ENCODE assay signal across 9 mouse cellular contexts in the genomic region with DNA sequence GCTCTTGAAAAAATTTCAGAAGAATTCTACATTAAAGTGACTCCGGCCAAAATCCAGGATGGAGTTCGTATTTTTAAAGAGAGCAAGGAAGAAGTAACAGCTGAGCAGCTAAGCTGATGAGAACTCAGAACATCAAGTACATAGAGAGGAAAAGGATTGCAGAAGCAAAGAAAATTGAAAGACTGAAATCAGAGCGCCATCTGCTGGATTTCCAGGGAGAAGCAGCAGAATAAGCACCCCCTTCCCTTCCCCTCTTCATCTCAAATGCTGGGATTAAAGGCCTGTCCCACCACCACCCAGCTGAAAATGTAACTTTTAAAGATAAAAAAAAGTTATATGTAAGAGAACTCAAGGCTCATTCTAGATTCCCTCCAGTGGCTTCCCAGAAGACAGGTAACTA. TPM values are rescaled to one million over a fixed set of nuclear protein-coding genes. Genes with fewer than 3 reads are reported as not detected.
DNase-seq lines count a peak whose midpoint lies in the region; ATAC-seq and TF ChIP-seq lines count a peak whose summit lies in the region.
"Had no signal": no experiment of that assay in that cellular context is flagged by ENCODE, and none has a peak within 500 bp of the region (broad histone marks: within the 10 kb centered on the region; RNA-seq: fewer than 3 reads in every experiment).

No protein-coding gene starts in this region.

- WGBS in forebrain, embryonic 11.5 days = 45% methylated on average over 3 of the region's 3 CpGs
- 39% methylated on average over 3 of the region's 3 CpGs for WGBS in forebrain, embryonic 13.5 days
- 35% methylated on average over 3 of the region's 3 CpGs for WGBS in embryonic facial prominence, embryonic 11.5 days
- WGBS in stomach, postnatal 0 days = 29% methylated on average over 3 of the region's 3 CpGs

- no peak for TF ChIP-seq EP300 in stomach, postnatal 0 days (optimal IDR thresholded peaks at IDR 0.05)

- H3K4me3 ChIP-seq in forebrain, embryonic 11.5 days (ENCODE audit: low read depth, low read length) = no peak overlapping the region
- H3K4me3 ChIP-seq in forebrain, embryonic 13.5 days = no peak overlapping the region
- no peak overlapping the region for H3K4me3 ChIP-seq in embryonic facial prominence, embryonic 11.5 days (ENCODE audit: low read depth, low read length)
- no peak overlapping the region for H3K4me3 ChIP-seq in layer of hippocampus, adult 2 months
- no peak overlapping the region for H3K4me3 ChIP-seq in stomach, postnatal 0 days (ENCODE audit: low read depth, low read length)
- H3K4me3 ChIP-seq: limb, embryonic 13.5 days had no signal

- no peak overlapping the region for H3K9ac ChIP-seq in forebrain, embryonic 11.5 days (ENCODE audit: low read length)
- no peak overlapping the region for H3K9ac ChIP-seq in forebrain, embryonic 13.5 days
- H3K9ac ChIP-seq in embryonic facial prominence, embryonic 11.5 days (replicated peaks; ENCODE audit: low read length) = no peak overlapping the region
- no peak overlapping the region for H3K9ac ChIP-seq in stomach, postnatal 0 days (ENCODE audit: low read length)
- H3K9ac ChIP-seq: limb, embryonic 13.5 days had no signal

- H3K4me2 ChIP-seq in forebrain, embryonic 11.5 days (ENCODE audit: low read depth, low read length, severe bottlenecking) = no peak overlapping the region
- H3K4me2 ChIP-seq in forebrain, embryonic 13.5 days = no peak overlapping the region
- no peak overlapping the region for H3K4me2 ChIP-seq in embryonic facial prominence, embryonic 11.5 days (ENCODE audit: low read depth, low read length)
- H3K4me2 ChIP-seq in stomach, postnatal 0 days (replicated peaks; ENCODE audit: low read depth) = no peak overlapping the region
- H3K4me2 ChIP-seq: limb, embryonic 13.5 days had no signal

- peak; percentile 71 for DNase-seq in forebrain, embryonic 11.5 days (ENCODE audit: low spot score)
- peak; percentile 73 for DNase-seq in 416B (ENCODE audit: low read depth)
- DNase-seq in adrenal gland, postnatal 10 days = peak; percentile 70
- DNase-seq in embryonic facial prominence, embryonic 11.5 days (ENCODE audit: low spot score) = peak; percentile 76
- peak; percentile 48 to 72 for DNase-seq in layer of hippocampus, adult 2 months (ENCODE audit: low spot score in 2 of 2)
- peak; percentile 61 for DNase-seq in stomach, postnatal 0 days (ENCODE audit: low spot score)

- H3K36me3 ChIP-seq in forebrain, embryonic 11.5 days (ENCODE audit: control insufficient read depth, insufficient read depth, low read length) = no peaks in the 10 kb centered on the region
- H3K36me3 ChIP-seq in forebrain, embryonic 13.5 days (ENCODE audit: poor library complexity, severe bottlenecking) = peaks cover 12% of the 10 kb centered on the region
- no peaks in the 10 kb centered on the region for H3K36me3 ChIP-seq in embryonic facial prominence, embryonic 11.5 days (replicated peaks; ENCODE audit: control insufficient read depth, insufficient read depth, low read depth, low read length)
- H3K36me3 ChIP-seq in stomach, postnatal 0 days (ENCODE audit: control insufficient read depth, insufficient read depth, low read length) = no peaks in the 10 kb centered on the region; the same call in 1 of the 2 replicates

- peaks cover 7% of the 10 kb centered on the region; the same call in 1 of the 2 replicates for H3K4me1 ChIP-seq in forebrain, embryonic 11.5 days (replicated peaks; ENCODE audit: control insufficient read depth, insufficient read depth, low read length)
- peaks cover 9% of the 10 kb centered on the region for H3K4me1 ChIP-seq in forebrain, embryonic 13.5 days
- peaks cover 4% of the 10 kb centered on the region; the same call in 1 of the 2 replicates for H3K4me1 ChIP-seq in embryonic facial prominence, embryonic 11.5 days (ENCODE audit: control insufficient read depth, insufficient read depth, low read length)
- H3K4me1 ChIP-seq in stomach, postnatal 0 days (replicated peaks; ENCODE audit: control insufficient read depth, insufficient read depth) = no peaks in the 10 kb centered on the region

- ATAC-seq in forebrain, embryonic 11.5 days (replicated peaks; ENCODE audit: low FRiP score) = no peak
- ATAC-seq in forebrain, embryonic 13.5 days = no peak
- ATAC-seq in embryonic facial prominence, embryonic 11.5 days (replicated peaks; ENCODE audit: insufficient number of reproducible peaks, low FRiP score, low TSS enrichment, low read depth) = no peak
- peak; percentile 34; the same call in 1 of the 2 replicates for ATAC-seq in megakaryocyte, adult 5-6 weeks (ENCODE audit: poor library complexity, severe bottlenecking)
- ATAC-seq in stomach, postnatal 0 days (ENCODE audit: low FRiP score, low TSS enrichment) = no peak

- no peak overlapping the region for H3K27ac ChIP-seq in forebrain, embryonic 11.5 days (ENCODE audit: low read depth, low read length)
- no peak overlapping the region for H3K27ac ChIP-seq in forebrain, embryonic 13.5 days
- H3K27ac ChIP-seq in embryonic facial prominence, embryonic 11.5 days (replicated peaks; ENCODE audit: low read depth, low read length) = no peak overlapping the region
- no peak overlapping the region for H3K27ac ChIP-seq in layer of hippocampus, adult 2 months
- no peak overlapping the region for H3K27ac ChIP-seq in stomach, postnatal 0 days (replicated peaks)
- H3K27ac ChIP-seq: limb, embryonic 13.5 days had no signal

- no peaks in the 10 kb centered on the region for H3K27me3 ChIP-seq in forebrain, embryonic 11.5 days (ENCODE audit: control insufficient read depth, insufficient read depth, low read length)
- no peaks in the 10 kb centered on the region for H3K27me3 ChIP-seq in forebrain, embryonic 13.5 days
- no peaks in the 10 kb centered on the region for H3K27me3 ChIP-seq in embryonic facial prominence, embryonic 11.5 days (ENCODE audit: control insufficient read depth, insufficient read depth, low read length)
- H3K27me3 ChIP-seq in stomach, postnatal 0 days (ENCODE audit: control insufficient read depth, insufficient read depth, low read length) = no peaks in the 10 kb centered on the region
- H3K27me3 ChIP-seq: limb, embryonic 13.5 days had no signal

- TF ChIP-seq CTCF in layer of hippocampus, adult 2 months (conservative IDR thresholded peaks at IDR 0.05) = peak; percentile 98
- TF ChIP-seq CTCF in stomach, postnatal 0 days (IDR thresholded peaks at IDR 0.05; ENCODE audit: low read depth) = peak; percentile 86

- no peaks in the 10 kb centered on the region; the same call in 1 of the 2 replicates for H3K9me3 ChIP-seq in forebrain, embryonic 11.5 days (ENCODE audit: control insufficient read depth, low read length)
- H3K9me3 ChIP-seq in forebrain, embryonic 13.5 days (replicated peaks) = no peaks in the 10 kb centered on the region
- no peaks in the 10 kb centered on the region for H3K9me3 ChIP-seq in embryonic facial prominence, embryonic 11.5 days (replicated peaks; ENCODE audit: control insufficient read depth, low read length)
- H3K9me3 ChIP-seq in stomach, postnatal 0 days (ENCODE audit: control insufficient read depth, low read length) = no peaks in the 10 kb centered on the region
- H3K9me3 ChIP-seq: limb, embryonic 13.5 days had no signal

RNA-seq across cellular contexts. Expression of a gene that starts 3.1 kb away (rescaled TPM):
- 2.1 and 2.9 TPM in 2 replicates for polyA plus RNA-seq in forebrain, embryonic 11.5 days (2014; fragmentation: Nextera tagmentation; extraction: Ambion mirVana)
- polyA plus RNA-seq in forebrain, embryonic 13.5 days (2015; fragmentation: Nextera tagmentation; extraction: Ambion mirVana) = 2.0 and 3.4 TPM in 2 replicates
- total RNA-seq in adrenal gland, postnatal 10 days (2021) = 1 to 10 TPM; 1.3 to 1.8 TPM
- polyA plus RNA-seq in embryonic facial prominence, embryonic 11.5 days (2014; fragmentation: Nextera tagmentation; extraction: Ambion mirVana) = 2.3 and 2.6 TPM in 2 replicates
- 1 to 10 TPM in 1 of 2 experiments, under 1 TPM in 1; 0.91 to 1.1 TPM for total RNA-seq in layer of hippocampus, adult 2 months (2021)
- 0.83 and 1.0 TPM in 2 replicates for total RNA-seq in megakaryocyte, adult 5-6 weeks (2015)
- 0.81 and 1.2 TPM in 2 replicates for total RNA-seq in megakaryocyte, adult 5-6 weeks (2017)
- polyA plus RNA-seq in stomach, postnatal 0 days (2015; fragmentation: Nextera tagmentation; extraction: Ambion mirVana) = 1.7 and 1.8 TPM in 2 replicates

RNA-seq across cellular contexts. Expression of a gene that starts 3.3 kb away (rescaled TPM):
- 113 and 115 TPM in 2 replicates for polyA plus RNA-seq in forebrain, embryonic 11.5 days (2014; fragmentation: Nextera tagmentation; extraction: Ambion mirVana)
- 55.5 and 69.8 TPM in 2 replicates for polyA plus RNA-seq in forebrain, embryonic 13.5 days (2015; fragmentation: Nextera tagmentation; extraction: Ambion mirVana)
- total RNA-seq in adrenal gland, postnatal 10 days (2021) = 10 to 100 TPM; 58.9 to 70.8 TPM
- 104 and 107 TPM in 2 replicates for polyA plus RNA-seq in embryonic facial prominence, embryonic 11.5 days (2014; fragmentation: Nextera tagmentation; extraction: Ambion mirVana)
- total RNA-seq in layer of hippocampus, adult 2 months (2021) = 10 to 100 TPM; 94.9 to 95.2 TPM
- total RNA-seq in megakaryocyte, adult 5-6 weeks (2015) = 51.3 and 54.3 TPM in 2 replicates
- total RNA-seq in megakaryocyte, adult 5-6 weeks (2017) = 124 and 133 TPM in 2 replicates
- polyA plus RNA-seq in stomach, postnatal 0 days (2015; fragmentation: Nextera tagmentation; extraction: Ambion mirVana) = 13.8 and 16.9 TPM in 2 replicates

RNA-seq across cellular contexts. Expression of a gene that starts 42.7 kb away (rescaled TPM):
- polyA plus RNA-seq in forebrain, embryonic 11.5 days (2014; fragmentation: Nextera tagmentation; extraction: Ambion mirVana) = 46.3 and 55.6 TPM in 2 replicates
- polyA plus RNA-seq in forebrain, embryonic 13.5 days (2015; fragmentation: Nextera tagmentation; extraction: Ambion mirVana) = 56.2 and 61.6 TPM in 2 replicates
- total RNA-seq in adrenal gland, postnatal 10 days (2021) = 10 to 100 TPM; 85.9 to 93.7 TPM
- 54.8 and 65.2 TPM in 2 replicates for polyA plus RNA-seq in embryonic facial prominence, embryonic 11.5 days (2014; fragmentation: Nextera tagmentation; extraction: Ambion mirVana)
- total RNA-seq in layer of hippocampus, adult 2 months (2021) = 10 to 100 TPM; 76.1 to 85.1 TPM
- 24.4 and 38.1 TPM in 2 replicates for total RNA-seq in megakaryocyte, adult 5-6 weeks (2015)
- 18.8 and 25.6 TPM in 2 replicates for total RNA-seq in megakaryocyte, adult 5-6 weeks (2017)
- polyA plus RNA-seq in stomach, postnatal 0 days (2015; fragmentation: Nextera tagmentation; extraction: Ambion mirVana) = 41.6 and 42.0 TPM in 2 replicates

RNA-seq across cellular contexts. Expression of a gene that starts 42.8 kb away (rescaled TPM):
- polyA plus RNA-seq in forebrain, embryonic 11.5 days (2014; fragmentation: Nextera tagmentation; extraction: Ambion mirVana) = 23.0 and 25.7 TPM in 2 replicates
- polyA plus RNA-seq in forebrain, embryonic 13.5 days (2015; fragmentation: Nextera tagmentation; extraction: Ambion mirVana) = 33.7 and 38.6 TPM in 2 replicates
- 10 to 100 TPM; 55.4 to 56.4 TPM for total RNA-seq in adrenal gland, postnatal 10 days (2021)
- polyA plus RNA-seq in embryonic facial prominence, embryonic 11.5 days (2014; fragmentation: Nextera tagmentation; extraction: Ambion mirVana) = 19.5 and 20.7 TPM in 2 replicates
- 10 to 100 TPM; 67.5 to 78.5 TPM for total RNA-seq in layer of hippocampus, adult 2 months (2021)
- total RNA-seq in megakaryocyte, adult 5-6 weeks (2015) = 23.9 and 24.6 TPM in 2 replicates
- total RNA-seq in megakaryocyte, adult 5-6 weeks (2017) = 49.8 and 70.7 TPM in 2 replicates
- 27.0 and 27.1 TPM in 2 replicates for polyA plus RNA-seq in stomach, postnatal 0 days (2015; fragmentation: Nextera tagmentation; extraction: Ambion mirVana)
